Mouse (Mus musculus) liver, postnatal 0 days (tissue): ENCODE results near the gene Cpa5. TPM values are rescaled to one million over a fixed set of nuclear protein-coding genes. Genes with fewer than 3 reads are reported as not detected.

ENCODE experiments used
- ATAC-seq: fragments of 200-750 bp; cut with Nextera tagmentation; 2 replicates; pipeline ENCODE4 v1.8.0; 2017; ENCODE audit warnings: mild to moderate bottlenecking, moderate library complexity
- DNase-seq: peaks from one replicate; pipeline ENCODE4 v3.0.0-alpha.2; 2016
- H3K27ac ChIP-seq: fragments of 300-500 bp; sonication (generic); 2 replicates; pipeline ENCODE4 v1.5.1; 2014; ENCODE audit warnings: antibody characterized with exemption, moderate library complexity, mild to moderate bottlenecking, low read depth
- H3K27me3 ChIP-seq: fragments of 300-500 bp; sonication (generic); 2 replicates; pipeline ENCODE4 v1.6.1; 2014; ENCODE audit warnings: low read length, control low read depth, mixed read lengths; ENCODE audit not compliant: insufficient read depth
- H3K36me3 ChIP-seq: fragments of 300-500 bp; sonication (generic); replicated peaks from 2 replicates; pipeline ENCODE4 v1.6.1; 2014; ENCODE audit warnings: mild to moderate bottlenecking, control low read depth, low read length, moderate library complexity, mixed read lengths; ENCODE audit not compliant: insufficient read depth
- H3K4me1 ChIP-seq: fragments of 300-500 bp; sonication (generic); 2 replicates; pipeline ENCODE4 v1.6.1; 2014; ENCODE audit warnings: antibody characterized with exemption, mild to moderate bottlenecking, control low read depth; ENCODE audit not compliant: insufficient read depth
- H3K4me2 ChIP-seq: fragments of 300-500 bp; sonication (generic); 2 replicates; pipeline ENCODE4 v1.6.1; 2014; ENCODE audit warnings: low read depth, mild to moderate bottlenecking, low read length, moderate library complexity, mixed read lengths
- H3K4me3 ChIP-seq: fragments of 300-500 bp; sonication (generic); 2 replicates; pipeline ENCODE4 v1.5.1; 2014; ENCODE audit warnings: low read depth, low read length
- H3K9ac ChIP-seq: fragments of 300-500 bp; sonication (generic); replicated peaks from 2 replicates; pipeline ENCODE4 v1.6.1; 2014; ENCODE audit warnings: mild to moderate bottlenecking, moderate library complexity
- H3K9me3 ChIP-seq: fragments of 300-500 bp; sonication (generic); 2 replicates; pipeline ENCODE4 v1.6.1; 2016; ENCODE audit warnings: mild to moderate bottlenecking, control low read depth, low read length, mixed read lengths
- CTCF ChIP-seq: sonication (generic); IDR thresholded peaks from 2 replicates; pipeline ENCODE4 v1.5.1; 2016; ENCODE audit warnings: antibody characterized with exemption, low read depth
- EP300 ChIP-seq: IDR thresholded peaks from 2 replicates; pipeline ENCODE4 v1.6.1; 2016; ENCODE audit warnings: antibody characterized with exemption, low read depth, mild to moderate bottlenecking
- WGBS: fragments of 180-500 bp; shearing (Covaris S2); extraction: QIAGEN DNeasy Blood & Tissue Kit; methylation state at CpG from one replicate; pipeline ENCODE4 v1.1.7; 2014; ENCODE audit not compliant: insufficient replicate concordance; 5-methylcytosine and 5-hydroxymethylcytosine counted together
- polyA plus RNA-seq: library from polyadenylated mRNA; unstranded; fragments of >200 nt; fragmentation: Nextera tagmentation; extraction: Ambion mirVana; gene quantifications from 2 replicates; pipeline ENCODE4 v1.2.1, GENCODE M21; 2015

Gene Cpa5
- polyA plus RNA-seq, 1 experiment from 2014 or later, result not detected

- Histone ChIP-seq H3K4me2 (peak overlapping the region; percentile 10; the same call in 1 of the 2 replicates), H3K36me3 (no peaks in the 10 kb centered on the region), H3K4me3 (no peak overlapping the region), H3K4me1 (peaks cover 8% of the 10 kb centered on the region; the same call in 1 of the 2 replicates), H3K9ac (no peak overlapping the region), H3K27ac (peak overlapping the region; percentile 46; the same call in 1 of the 2 replicates), H3K9me3 (no peaks in the 10 kb centered on the region), H3K27me3 (no peaks in the 10 kb centered on the region)
- WGBS, result 40% methylated on average over 14 of the region's 14 CpGs
- ATAC-seq, result no peak
- no peak for DNase-seq
- TF ChIP-seq CTCF, result no peak
- no peak for TF ChIP-seq EP300
Measured at GRCm38 (mm10) chr6:30673764-30674561, 63.2 kb downstream of the Cpa5 start.

- no peak for DNase-seq
- no peak for ATAC-seq
- H3K27ac ChIP-seq, result peak overlapping the region; percentile 46
- H3K4me1 ChIP-seq, result peaks cover 8% of the 10 kb centered on the region; the same call in 1 of the 2 replicates
- no peak overlapping the region for H3K4me3 ChIP-seq
- H3K9me3 ChIP-seq, result no peaks in the 10 kb centered on the region
- no peak for TF ChIP-seq CTCF
- no peak for TF ChIP-seq EP300
- peak overlapping the region; percentile 10; the same call in 1 of the 2 replicates for H3K4me2 ChIP-seq
- 68% methylated on average over 9 of the region's 9 CpGs for WGBS
- no peaks in the 10 kb centered on the region for H3K27me3 ChIP-seq
- no peak overlapping the region for H3K9ac ChIP-seq
- H3K36me3 ChIP-seq, result no peaks in the 10 kb centered on the region
Measured at GRCm38 (mm10) chr6:30674714-30675280, 64.0 kb downstream of the Cpa5 start.

GRCm38 (mm10) chr6:30675281-30675771 is 64.5 kb downstream of the Cpa5 start:
- Histone ChIP-seq H3K9ac (no peak overlapping the region), H3K4me2 (peak overlapping the region; percentile 1; the same call in 1 of the 2 replicates), H3K27me3 (no peaks in the 10 kb centered on the region), H3K4me1 (peaks cover 8% of the 10 kb centered on the region; the same call in 1 of the 2 replicates), H3K4me3 (no peak overlapping the region), H3K9me3 (no peaks in the 10 kb centered on the region), H3K36me3 (no peaks in the 10 kb centered on the region), H3K27ac (peak overlapping the region; percentile 46)
- DNase-seq, result no peak
- 51% methylated on average over 11 of the region's 11 CpGs for WGBS
- no peak for ATAC-seq
- TF ChIP-seq CTCF, result no peak
- TF ChIP-seq EP300, result no peak

- Histone ChIP-seq H3K36me3 (no peaks in the 10 kb centered on the region), H3K9ac (no peak overlapping the region), H3K9me3 (no peaks in the 10 kb centered on the region), H3K4me2 (no peak overlapping the region), H3K27ac (no peak overlapping the region), H3K27me3 (no peaks in the 10 kb centered on the region), H3K4me3 (no peak overlapping the region), H3K4me1 (peaks cover 8% of the 10 kb centered on the region; the same call in 1 of the 2 replicates)
- WGBS, result 58% methylated on average over 6 of the region's 6 CpGs
- no peak for DNase-seq
- TF ChIP-seq EP300, result no peak
- TF ChIP-seq CTCF, result no peak
- 0 out of 2 replicates have a peak, but pooled peaks have one; percentile 25 for ATAC-seq
Measured at GRCm38 (mm10) chr6:30676506-30676905, 65.7 kb downstream of the Cpa5 start.

- Histone ChIP-seq H3K9ac (no peak overlapping the region), H3K4me3 (no peak overlapping the region), H3K4me2 (no peak overlapping the region), H3K9me3 (no peaks in the 10 kb centered on the region), H3K27ac (no peak overlapping the region), H3K27me3 (no peaks in the 10 kb centered on the region), H3K4me1 (peaks cover 8% of the 10 kb centered on the region), H3K36me3 (no peaks in the 10 kb centered on the region)
- WGBS, result 86% methylated on average over 9 of the region's 9 CpGs
- TF ChIP-seq CTCF, result no peak
- TF ChIP-seq EP300, result no peak
- ATAC-seq (no peak), DNase-seq (no peak)
Measured at GRCm38 (mm10) chr6:30677591-30677990, 66.8 kb downstream of the Cpa5 start.

GRCm38 (mm10) chr6:30678482-30678881 is 67.7 kb downstream of the Cpa5 start:
- Histone ChIP-seq H3K4me1 (peaks cover 8% of the 10 kb centered on the region), H3K27ac (no peak overlapping the region)

More at GRCm38 (mm10) chr6:30678482-30678881, 67.7 kb downstream of the Cpa5 start:
- Histone ChIP-seq H3K9ac (no peak overlapping the region), H3K4me2 (no peak overlapping the region), H3K9me3 (no peaks in the 10 kb centered on the region), H3K27me3 (no peaks in the 10 kb centered on the region), H3K4me3 (no peak overlapping the region), H3K36me3 (no peaks in the 10 kb centered on the region)
- ATAC-seq (no peak), DNase-seq (no peak)
- WGBS, result 80% methylated on average over 6 of the region's 6 CpGs
- TF ChIP-seq CTCF, result no peak
- TF ChIP-seq EP300, result no peak
